Mouse (Mus musculus): ENCODE measurements around the gene Fbxl16.

DNA sequence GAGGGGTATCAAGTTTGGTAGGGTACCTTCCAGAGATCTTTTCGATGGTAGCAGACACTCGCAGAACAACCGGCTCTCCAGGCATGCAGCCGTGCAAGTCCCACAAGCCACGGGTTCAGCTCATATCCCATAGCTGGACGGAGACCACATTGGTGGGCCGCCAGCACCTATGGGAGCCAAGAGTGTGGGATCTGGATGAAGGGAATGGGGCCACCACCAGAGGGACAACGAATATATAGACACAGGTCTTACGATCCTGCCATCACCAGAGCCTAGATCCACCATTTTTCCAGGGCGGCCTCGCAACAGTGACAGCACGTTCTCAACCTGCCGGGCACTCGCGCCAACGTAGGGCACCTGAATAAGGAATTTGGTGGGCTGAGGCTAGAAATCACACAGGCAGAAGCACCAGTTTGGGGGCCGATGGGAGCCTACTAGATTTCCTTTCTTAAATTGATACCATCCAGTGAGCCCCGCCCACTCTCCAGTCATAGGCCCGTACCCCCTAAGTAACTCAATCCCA lies 17.5 kb upstream of the Fbxl16 start:
- TF ChIP-seq CTCF (IDR thresholded peaks at IDR 0.05; ENCODE audit: low read depth): no peak
- no peak for TF ChIP-seq EP300 (optimal IDR thresholded peaks at IDR 0.05)

All from stomach, postnatal 0 days (tissue).